Mouse (Mus musculus) G1E (cell line): ENCODE measurements around the gene H2al1e. TPM values are rescaled to one million over a fixed set of nuclear protein-coding genes. Genes with fewer than 3 reads are reported as not detected.
"Not testable (repeated sequence)": the region's sequence is repeated elsewhere in the genome, so short reads cannot be mapped to it uniquely, and the experiment has no call there.

Source experiments
- ATAC-seq: 2 replicates; pipeline ENCODE4 v1.8.0; 2016; ENCODE audit warnings: mild to moderate bottlenecking; ENCODE audit not compliant: insufficient number of reproducible peaks, poor library complexity, low FRiP score, severe bottlenecking; ENCODE audit errors: extremely low read depth
- DNase-seq: peaks from one replicate; pipeline ENCODE4 v3.0.0; 2012; ENCODE audit warnings: low spot score
- H3K27me3 ChIP-seq: 2 replicates; pipeline ENCODE4 v1.6.1; 2012; ENCODE audit warnings: mild to moderate bottlenecking, low read length, inconsistent platforms; ENCODE audit not compliant: insufficient read depth
- H3K36me3 ChIP-seq: replicated peaks from 2 replicates; pipeline ENCODE3; 2012; ENCODE audit warnings: mild to moderate bottlenecking, inconsistent platforms
- H3K4me1 ChIP-seq: 2 replicates; pipeline ENCODE4 v1.6.1; 2012; ENCODE audit warnings: low read depth, low read length, inconsistent platforms, mixed read lengths; ENCODE audit not compliant: insufficient read depth
- H3K4me3 ChIP-seq: 2 replicates; pipeline ENCODE4 v1.5.1; 2012; ENCODE audit warnings: low read depth, mild to moderate bottlenecking, inconsistent platforms, low read length, moderate library complexity, mixed read lengths
- H3K9me3 ChIP-seq: replicated peaks from 2 replicates; pipeline ENCODE4 v1.6.1; 2012; ENCODE audit warnings: inconsistent platforms
- CTCF ChIP-seq: IDR thresholded peaks from 2 replicates; pipeline ENCODE4 v1.5.1; 2012; ENCODE audit warnings: low read depth, low read length, inconsistent platforms, mixed read lengths
- GATA1 ChIP-seq: IDR thresholded peaks from 2 replicates; pipeline ENCODE4 v1.6.1; 2012; ENCODE audit warnings: borderline replicate concordance, low read length, inconsistent platforms, mixed read lengths
- GATA2 ChIP-seq: IDR thresholded peaks from 2 replicates; pipeline ENCODE4 v1.6.1; 2012; ENCODE audit warnings: low read depth, low read length, inconsistent platforms, borderline replicate concordance
- POLR2AphosphoS5 ChIP-seq: IDR thresholded peaks from 2 replicates; pipeline ENCODE4 v1.6.1; 2012; ENCODE audit warnings: low read depth, low read length, inconsistent platforms; ENCODE audit not compliant: insufficient replicate concordance
- TAL1 ChIP-seq: conservative IDR thresholded peaks from 2 replicates; pipeline ENCODE4 v1.6.1; 2012; ENCODE audit warnings: low read depth, low read length, inconsistent platforms, mixed read lengths
- polyA plus RNA-seq: library from polyadenylated mRNA; stranded (reverse); fragments of >175 nt; gene quantifications from 2 replicates; pipeline ENCODE4 v1.2.3, GENCODE M21; 2012
- total RNA-seq, 2 experiments: library from RNA; stranded (forward) in 1 of 2; stranded (reverse) in 1 of 2; fragments of 200-1000 nt in 1 of 2; fragments of >200 nt in 1 of 2; fragmentation: Nextera tagmentation in 1 of 2; gene quantifications; 2 replicates each; pipeline ENCODE4 v1.2.3; 2014 to 2017

H2al1e gene
- total and polyA plus RNA-seq, 3 experiments: not detected

GRCm38 (mm10) chrX:11288306-11288882 lies 23.3 kb upstream of the H2al1e start:
- Histone ChIP-seq H3K4me3 (no peak overlapping the region), H3K36me3 (no peaks in the 10 kb centered on the region), H3K9me3 (no peaks in the 10 kb centered on the region), H3K4me1 (no peaks in the 10 kb centered on the region), H3K27me3 (no peaks in the 10 kb centered on the region)
- DNase-seq (no peak), ATAC-seq (no peak)
- TF ChIP-seq GATA1 (no peak), CTCF (no peak), GATA2 (no peak), TAL1 (no peak), POLR2AphosphoS5 (no peak)

- no peaks in the 10 kb centered on the region for H3K9me3 ChIP-seq
- DNase-seq: no peak
- no peak for ATAC-seq
- no peaks in the 10 kb centered on the region for H3K27me3 ChIP-seq
- no peak overlapping the region for H3K4me3 ChIP-seq
- TF ChIP-seq POLR2AphosphoS5: no peak
- TF ChIP-seq GATA2: no peak
- no peak for TF ChIP-seq TAL1
- no peaks in the 10 kb centered on the region for H3K4me1 ChIP-seq
- no peaks in the 10 kb centered on the region for H3K36me3 ChIP-seq
Observed at GRCm38 (mm10) chrX:11289244-11289643, 22.5 kb upstream of the H2al1e start.

GRCm38 (mm10) chrX:11298957-11299356 lies 12.8 kb upstream of the H2al1e start, which contains the start of gene H2al1a:
H2al1a (plus strand) TSS chrX:11299257.
- H3K4me3 ChIP-seq, H3K36me3 ChIP-seq, H3K27me3 ChIP-seq, ATAC-seq, H3K9me3 ChIP-seq, DNase-seq, H3K4me1 ChIP-seq: not testable (repeated sequence)

- not testable (repeated sequence) for DNase-seq
Observed at GRCm38 (mm10) chrX:11302132-11302531, 9.6 kb upstream of the H2al1e start, which contains the start of gene H2al1b. H2al1b (plus strand) TSS chrX:11302432.

GRCm38 (mm10) chrX:11305355-11305754 lies 6.4 kb upstream of the H2al1e start, which contains the start of gene H2al1c:
H2al1c (plus strand) TSS chrX:11305655.
- not testable (repeated sequence) for H3K4me3 ChIP-seq, ATAC-seq, H3K36me3 ChIP-seq, H3K27me3 ChIP-seq, H3K9me3 ChIP-seq, DNase-seq, H3K4me1 ChIP-seq

More at GRCm38 (mm10) chrX:11302132-11302531, 9.6 kb upstream of the H2al1e start, which contains the start of gene H2al1b:
- H3K27me3 ChIP-seq, H3K4me3 ChIP-seq, ATAC-seq, H3K36me3 ChIP-seq, H3K9me3 ChIP-seq, H3K4me1 ChIP-seq: not testable (repeated sequence)

GRCm38 (mm10) chrX:11308524-11308923 lies 3.2 kb upstream of the H2al1e start, which contains the start of gene H2al1d:
H2al1d (plus strand) TSS chrX:11308824.
- H3K36me3 ChIP-seq, ATAC-seq, DNase-seq, H3K9me3 ChIP-seq, H3K4me1 ChIP-seq, H3K4me3 ChIP-seq, H3K27me3 ChIP-seq: not testable (repeated sequence)

- H3K27me3 ChIP-seq, DNase-seq, H3K9me3 ChIP-seq, H3K4me3 ChIP-seq, H3K36me3 ChIP-seq, ATAC-seq, H3K4me1 ChIP-seq: not testable (repeated sequence)
Observed at GRCm38 (mm10) chrX:11314858-11315257, 3.1 kb downstream of the H2al1e start, which contains the start of gene H2al1f. H2al1f (plus strand) TSS chrX:11315158.

GRCm38 (mm10) chrX:11317956-11318355 lies 6.2 kb downstream of the H2al1e start, which contains the start of gene H2al1g:
H2al1g (plus strand) TSS chrX:11318256.
- not testable (repeated sequence) for DNase-seq, ATAC-seq, H3K36me3 ChIP-seq, H3K27me3 ChIP-seq, H3K4me1 ChIP-seq, H3K4me3 ChIP-seq, H3K9me3 ChIP-seq

- H3K4me3 ChIP-seq, ATAC-seq, H3K9me3 ChIP-seq, H3K4me1 ChIP-seq, H3K27me3 ChIP-seq, H3K36me3 ChIP-seq, DNase-seq: not testable (repeated sequence)
Observed at GRCm38 (mm10) chrX:11321192-11321591, 9.5 kb downstream of the H2al1e start, which contains the start of gene H2al1h. H2al1h (plus strand) TSS chrX:11321492.

GRCm38 (mm10) chrX:11324359-11324758 lies 12.6 kb downstream of the H2al1e start, which contains the start of gene H2al1i:
H2al1i (plus strand) TSS chrX:11324659.
- DNase-seq, H3K36me3 ChIP-seq, H3K4me3 ChIP-seq, ATAC-seq, H3K27me3 ChIP-seq, H3K9me3 ChIP-seq, H3K4me1 ChIP-seq: not testable (repeated sequence)

- not testable (repeated sequence) for DNase-seq, H3K9me3 ChIP-seq, H3K4me3 ChIP-seq, ATAC-seq, H3K27me3 ChIP-seq, H3K36me3 ChIP-seq, H3K4me1 ChIP-seq
Observed at GRCm38 (mm10) chrX:11327522-11327921, 15.8 kb downstream of the H2al1e start, which contains the start of gene H2al1j. H2al1j (plus strand) TSS chrX:11327822.
